Mouse (Mus musculus): Measurements from ENCODE around the gene Reg2. TPM values are rescaled to one million over a fixed set of nuclear protein-coding genes. Genes with fewer than 3 reads are reported as not detected.

Reg2 gene
- 35.3 TPM in 1 of 2 replicates, not detected in the other for polyA plus RNA-seq (2012; rRNA removed)

GRCm38 (mm10) chr6:78395323-78395722 is at the start of gene Reg2:
TSS of gene Reg2 (plus strand) at chr6:78395623.

GRCm38 (mm10) chr6:78370357-78370756 is 25.1 kb upstream of the Reg2 start, which contains the start of gene Reg3b:
TSS of gene Reg3b (plus strand) at chr6:78370657.

DNA sequence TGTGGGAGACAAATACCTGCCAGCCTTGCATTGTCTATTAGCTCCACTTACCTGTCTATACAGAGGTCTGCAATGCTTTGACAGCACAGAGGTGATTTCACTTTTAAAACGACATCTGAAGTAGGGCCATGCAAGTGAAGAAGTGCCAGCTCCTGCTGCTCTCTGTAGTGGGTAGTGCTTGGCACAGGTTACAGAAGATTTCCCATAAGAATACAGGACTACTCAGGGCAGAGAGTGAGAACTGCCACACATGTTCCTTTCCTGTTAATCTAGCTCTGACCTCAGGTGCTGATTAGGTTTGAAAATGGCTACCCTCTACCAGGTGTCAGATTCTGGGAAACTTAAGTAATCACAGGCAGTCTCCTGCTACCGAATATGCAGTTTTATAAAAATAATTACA is 16.7 kb upstream of the Reg2 start, which contains the start of gene Reg3d:
TSS of gene Reg3d (minus strand) at position 101 of the 400 bp plus-strand sequence.

DNA sequence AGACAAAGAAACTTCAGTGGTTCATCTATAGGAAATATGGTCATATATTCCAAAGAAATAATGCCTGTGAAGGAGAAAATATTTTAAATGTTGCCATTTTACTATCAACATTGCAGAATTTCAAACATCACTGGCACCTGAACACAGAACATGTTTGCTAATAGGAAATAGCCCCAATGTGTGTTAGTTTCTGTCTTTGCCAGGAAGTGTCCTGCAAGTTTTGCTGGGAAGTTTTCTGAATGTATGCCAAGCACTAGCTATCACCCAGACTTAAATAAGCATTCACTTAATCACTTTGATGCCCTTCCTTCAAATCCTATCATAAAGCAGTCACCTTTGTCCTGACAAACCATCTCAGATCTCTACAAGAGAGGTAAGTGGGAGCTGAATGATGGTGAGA is 15.0 kb upstream of the Reg2 start, which contains the start of gene Reg3a:
TSS of gene Reg3a (plus strand) at position 301 of the 400 bp plus-strand sequence.

GRCm38 (mm10) chr6:78422411-78422810 is 27.0 kb downstream of the Reg2 start, which contains the start of gene Reg1:
TSS of gene Reg1 (plus strand) at chr6:78422711.

Other genes starting within 250 kb of the Reg2 start
- gene Reg3b, start 25.0 kb upstream of the Reg2 start, polyA plus RNA-seq (2012; rRNA removed) = 213 and 608 TPM in 2 replicates
- 4.2 TPM in 1 of 2 replicates, not detected in the other for gene Reg3d, start 16.8 kb upstream of the Reg2 start, polyA plus RNA-seq (2012; rRNA removed)
- gene Reg3a, start 14.9 kb upstream of the Reg2 start, polyA plus RNA-seq (2012; rRNA removed) = 0.29 and 1.2 TPM in 2 replicates
- gene Reg1, start 27.1 kb downstream of the Reg2 start, polyA plus RNA-seq (2012; rRNA removed) = 0.65 and 342 TPM in 2 replicates
- 28.2 and 42.0 TPM in 2 replicates for gene Reg3g, start 73.2 kb downstream of the Reg2 start, polyA plus RNA-seq (2012; rRNA removed)

Data from colon, adult 2 months (tissue).